Mouse (Mus musculus): Measurements from ENCODE around the gene Itga5. TPM values are rescaled to one million over a fixed set of nuclear protein-coding genes. Genes with fewer than 3 reads are reported as not detected.

The Itga5 gene
- total RNA-seq, 1 experiment from 2014 or later, result 45.9 TPM

Small RNA genes lying within 50 kb of the gene (microRNA-seq; reads per million reads assigned to microRNA genes)
- gene Mir6963, result 0 to 0.34 reads per million in 2 experiments

Other genes with a start within 250 kb of the Itga5 start
- 12.1 and 19.9 TPM in 2 replicates for gene Smug1, start 199.7 kb downstream of the Itga5 start, total RNA-seq (2021)
- 73.2 and 88.5 TPM in 2 replicates for gene Cbx5, start 126.9 kb downstream of the Itga5 start, total RNA-seq (2021)
- gene Hnrnpa1, start 126.3 kb downstream of the Itga5 start, total RNA-seq (2021), result 210 and 212 TPM in 2 replicates
- 0.58 TPM in 1 of 2 replicates, not detected in the other for gene Nfe2, start 108.4 kb downstream of the Itga5 start, total RNA-seq (2021)
- gene Copz1, start 94.0 kb downstream of the Itga5 start, total RNA-seq (2021), result 143 and 145 TPM in 2 replicates
- gene Gpr84, start 56.2 kb downstream of the Itga5 start, total RNA-seq (2021), result not detected in 2 replicates
- gene Zfp385a, start 26.7 kb downstream of the Itga5 start, total RNA-seq (2021), result 8.8 and 9.1 TPM in 2 replicates
- not detected in 2 replicates for gene Gtsf1, start 63.7 kb upstream of the Itga5 start, total RNA-seq (2021)
- gene Gtsf2, start 81.7 kb upstream of the Itga5 start, total RNA-seq (2021), result not detected in 2 replicates
- gene Nckap1l, start 87.0 kb upstream of the Itga5 start, total RNA-seq (2021), result 2.5 and 3.0 TPM in 2 replicates
- gene Pde1b, start 136.3 kb upstream of the Itga5 start, total RNA-seq (2021), result 5.2 and 8.1 TPM in 2 replicates
- gene Ppp1r1a, start 171.2 kb upstream of the Itga5 start, total RNA-seq (2021), result 9.2 and 10.1 TPM in 2 replicates
- not detected in 2 replicates for gene Glycam1, start 198.3 kb upstream of the Itga5 start, total RNA-seq (2021)

All from adrenal gland, postnatal 25 days (tissue).